In genomic region chr14:12348089-12348488, GRCm38 (mm10) we compare ENCODE assay signal across 15 mouse cellular contexts. TPM values are rescaled to one million over a fixed set of nuclear protein-coding genes. Genes with fewer than 3 reads are reported as not detected.
A peak's percentile ranks its signal among the peaks of the same experiment; 100 is the strongest.
DNase-seq lines count a peak whose midpoint lies in the region; ATAC-seq and TF ChIP-seq lines count a peak whose summit lies in the region.
"Had no signal": no experiment of that assay in that cellular context is flagged by ENCODE, and none has a peak within 500 bp of the region (broad histone marks: within the 10 kb centered on the region; RNA-seq: fewer than 3 reads in every experiment).

Fezf2 (minus strand) TSS chr14:12348189.

- DNase-seq in hindbrain, embryonic 11.5 days (ENCODE audit: low spot score), result peak; percentile 34
- no peak for DNase-seq in hindbrain, embryonic 10.5 days (ENCODE audit: low spot score)
- DNase-seq in retina, postnatal 1 day, result peak; percentile 16
- no peak for DNase-seq in retina, embryonic 14.5 days (ENCODE audit: low spot score)
- no peak for DNase-seq in limb, embryonic 14.5 days (ENCODE audit: low spot score)
- DNase-seq in lung, postnatal 25 days (ENCODE audit: low spot score), result no peak
- no peak for DNase-seq in urinary bladder, postnatal 36 days (ENCODE audit: low spot score in 2 of 2)
- DNase-seq: adrenal gland, adult 8-10 months; gastrocnemius, postnatal 36 days; kidney, adult 9 months had no signal

- H3K4me3 ChIP-seq in hindbrain, embryonic 11.5 days (ENCODE audit: low read depth, low read length), result no peak within 1 kb of the TSS
- H3K4me3 ChIP-seq in hindbrain, embryonic 10.5 days, result no peak within 1 kb of the TSS
- H3K4me3 ChIP-seq in forebrain, embryonic 16.5 days (replicated peaks; ENCODE audit: low read length), result peak within 1 kb of the TSS; percentile 59
- peak within 1 kb of the TSS; percentile 26; the same call in 1 of the 2 replicates for H3K4me3 ChIP-seq in limb, embryonic 14.5 days (replicated peaks; ENCODE audit: low read length)

- H3K4me2 ChIP-seq in hindbrain, embryonic 11.5 days (replicated peaks; ENCODE audit: low read depth, low read length), result no peak within 1 kb of the TSS
- H3K4me2 ChIP-seq in forebrain, embryonic 16.5 days (ENCODE audit: low read length), result peak within 1 kb of the TSS; percentile 71
- 0 out of 2 replicates have a peak within 1 kb of the TSS, but pooled peaks have one; percentile 41 for H3K4me2 ChIP-seq in limb, embryonic 14.5 days (replicated peaks; ENCODE audit: low read depth, low read length, severe bottlenecking)

- H3K27me3 ChIP-seq in hindbrain, embryonic 11.5 days (ENCODE audit: control insufficient read depth, insufficient read depth, low read length), result peaks cover 96% of the 10 kb centered on the region
- peaks cover 100% of the 10 kb centered on the region for H3K27me3 ChIP-seq in hindbrain, embryonic 10.5 days (ENCODE audit: insufficient read depth, poor library complexity, severe bottlenecking)
- H3K27me3 ChIP-seq in forebrain, embryonic 16.5 days (replicated peaks; ENCODE audit: control insufficient read depth, insufficient read depth, low read length), result peaks cover 47% of the 10 kb centered on the region
- peaks cover 97% of the 10 kb centered on the region for H3K27me3 ChIP-seq in limb, embryonic 14.5 days (ENCODE audit: control insufficient read depth, insufficient read depth, low read length)

- H3K9ac ChIP-seq in hindbrain, embryonic 11.5 days (ENCODE audit: low read depth, low read length), result no peak within 1 kb of the TSS
- peak within 1 kb of the TSS; percentile 83 for H3K9ac ChIP-seq in forebrain, embryonic 16.5 days (replicated peaks; ENCODE audit: low read depth, low read length)
- no peak within 1 kb of the TSS for H3K9ac ChIP-seq in limb, embryonic 14.5 days (ENCODE audit: low read depth, low read length, severe bottlenecking)

- no peaks in the 10 kb centered on the region for H3K9me3 ChIP-seq in hindbrain, embryonic 11.5 days (ENCODE audit: control insufficient read depth, low read length)
- H3K9me3 ChIP-seq in hindbrain, embryonic 10.5 days, result no peaks in the 10 kb centered on the region
- no peaks in the 10 kb centered on the region for H3K9me3 ChIP-seq in forebrain, embryonic 16.5 days (ENCODE audit: control insufficient read depth, low read length)
- no peaks in the 10 kb centered on the region for H3K9me3 ChIP-seq in limb, embryonic 14.5 days (ENCODE audit: control insufficient read depth, low read length)

- no peak for TF ChIP-seq POLR2A in limb, embryonic 14.5 days (IDR thresholded peaks at IDR 0.05; ENCODE audit: borderline replicate concordance, extremely low read depth, insufficient read depth, insufficient read length)

- WGBS in hindbrain, embryonic 11.5 days, result 0% methylated on average over 2 of the region's 2 CpGs
- 4% methylated on average over 2 of the region's 2 CpGs for WGBS in hindbrain, embryonic 10.5 days
- 3% methylated on average over 2 of the region's 2 CpGs for WGBS in forebrain, embryonic 16.5 days
- WGBS in limb, embryonic 14.5 days, result 5% methylated on average over 2 of the region's 2 CpGs

- no peak within 1 kb of the TSS for H3K27ac ChIP-seq in hindbrain, embryonic 11.5 days (ENCODE audit: low read depth, low read length)
- H3K27ac ChIP-seq in hindbrain, embryonic 10.5 days, result no peak within 1 kb of the TSS
- peak within 1 kb of the TSS; percentile 88 for H3K27ac ChIP-seq in forebrain, embryonic 16.5 days (ENCODE audit: low read length)
- no peak within 1 kb of the TSS for H3K27ac ChIP-seq in limb, embryonic 14.5 days (replicated peaks; ENCODE audit: low read depth, low read length)
- H3K27ac ChIP-seq: hindbrain, postnatal 0 days had no signal

- H3K4me1 ChIP-seq in hindbrain, embryonic 11.5 days (replicated peaks; ENCODE audit: control insufficient read depth, insufficient read depth, low read length), result no peaks in the 10 kb centered on the region; the same call in 1 of the 2 replicates
- peaks cover 21% of the 10 kb centered on the region for H3K4me1 ChIP-seq in hindbrain, embryonic 10.5 days (replicated peaks)
- peaks cover 34% of the 10 kb centered on the region for H3K4me1 ChIP-seq in forebrain, embryonic 16.5 days (replicated peaks; ENCODE audit: control insufficient read depth, insufficient read depth, low read length)
- H3K4me1 ChIP-seq in limb, embryonic 14.5 days (ENCODE audit: control insufficient read depth, insufficient read depth, low read length), result peaks cover 3% of the 10 kb centered on the region; the same call in 1 of the 2 replicates

- no peaks in the 10 kb centered on the region for H3K36me3 ChIP-seq in hindbrain, embryonic 11.5 days (ENCODE audit: control insufficient read depth, insufficient read depth, low read length)
- H3K36me3 ChIP-seq in hindbrain, embryonic 10.5 days, result no peaks in the 10 kb centered on the region
- no peaks in the 10 kb centered on the region for H3K36me3 ChIP-seq in forebrain, embryonic 16.5 days (ENCODE audit: control insufficient read depth, insufficient read depth)
- no peaks in the 10 kb centered on the region for H3K36me3 ChIP-seq in limb, embryonic 14.5 days (ENCODE audit: control insufficient read depth, insufficient read depth, low read length)

- ATAC-seq in hindbrain, embryonic 11.5 days (ENCODE audit: low FRiP score), result no peak
- no peak for ATAC-seq in forebrain, embryonic 16.5 days
- no peak for ATAC-seq in limb, embryonic 14.5 days (ENCODE audit: low FRiP score, low read depth)
- ATAC-seq: CD4-positive, CD25-positive, alpha-beta regulatory T cell, adult 4 months; hindbrain, postnatal 0 days; lung, postnatal 0 days had no signal

RNA-seq across cellular contexts. Expression of gene Fezf2, which starts in this region (rescaled TPM):
- polyA plus RNA-seq in hindbrain, embryonic 11.5 days (2014; fragmentation: Nextera tagmentation; extraction: Ambion mirVana), result not detected in 2 replicates
- 0.24 and 1.7 TPM in 2 replicates for polyA plus RNA-seq in hindbrain, embryonic 10.5 days (2016; fragmentation: Nextera tagmentation; extraction: Ambion mirVana)
- 85.1 and 93.0 TPM in 2 replicates for polyA plus RNA-seq in forebrain, embryonic 16.5 days (2015; fragmentation: Nextera tagmentation; extraction: Ambion mirVana)
- polyA plus RNA-seq in limb, embryonic 14.5 days (2012; rRNA removed), result 0.10 and 0.54 TPM in 2 replicates
- 0.17 TPM in 1 of 2 replicates, not detected in the other for polyA plus RNA-seq in limb, embryonic 14.5 days (2014; fragmentation: Nextera tagmentation; extraction: Ambion mirVana)
- polyA plus RNA-seq: CD4-positive, CD25-positive, alpha-beta regulatory T cell, adult 4 months; hindbrain, postnatal 0 days; liver, adult 2 months; lung, postnatal 0 days had no signal

Comparison
In these comparisons a context has a peak if more than half of its experiments do, and no peak if none do; other contexts are left out.
1. RNA of gene Fezf2 (polyA plus RNA-seq): 85.1 to 93.0 TPM in forebrain, embryonic 16.5 days; 0.10 to 0.54 TPM in limb, embryonic 14.5 days, 0.24 to 1.7 TPM in hindbrain, embryonic 10.5 days and not detected in hindbrain, embryonic 11.5 days; every median in the first group is over 10 times any median in the second.
2. Peak in DNase-seq in hindbrain, embryonic 11.5 days; RNA of the gene not detected or under 1 TPM.
3. H3K4me3 ChIP-seq: peak in forebrain, embryonic 16.5 days (single experiment) and limb, embryonic 14.5 days (single experiment); none in hindbrain, embryonic 11.5 days (single experiment) and hindbrain, embryonic 10.5 days (single experiment).